Mouse (Mus musculus) ovary, postnatal 36 days (tissue): Measurements from ENCODE around the gene Cmtm6.
"Not testable (repeated sequence)": the region's sequence is repeated elsewhere in the genome, so short reads cannot be mapped to it uniquely, and the experiment has no call there.

Experiments
- DNase-seq: peaks from one replicate; pipeline ENCODE4 v3.0.0; 2022; ENCODE audit warnings: low spot score, mixed read lengths

Gene Cmtm6

GRCm38 (mm10) chr9:114731011-114731755, at the start of gene Cmtm6:
Gene Cmtm6 (plus strand): TSS chr9:114731116.
- DNase-seq = peak; percentile 98

GRCm38 (mm10) chr9:114682193-114682592, 48.7 kb upstream of the Cmtm6 start:
- DNase-seq = no peak

GRCm38 (mm10) chr9:114686245-114686644, 44.7 kb upstream of the Cmtm6 start:
- DNase-seq = no peak

GRCm38 (mm10) chr9:114687639-114688038, 43.3 kb upstream of the Cmtm6 start:
- DNase-seq = no peak

- peak; percentile 99 for DNase-seq
These were observed 42.5 kb upstream of the Cmtm6 start, which contains the start of gene Dync1li1 for GRCm38 (mm10) chr9:114688252-114688952. Gene Dync1li1 (plus strand): TSS chr9:114688790.

- DNase-seq = no peak
These were observed 41.9 kb upstream of the Cmtm6 start for GRCm38 (mm10) chr9:114688953-114689407.

- no peak for DNase-seq
These were observed 40.8 kb upstream of the Cmtm6 start for GRCm38 (mm10) chr9:114690119-114690601.

GRCm38 (mm10) chr9:114691112-114691511, 39.8 kb upstream of the Cmtm6 start:
- DNase-seq = no peak

- not testable (repeated sequence) for DNase-seq
These were observed 35.3 kb upstream of the Cmtm6 start for GRCm38 (mm10) chr9:114695662-114696061.

GRCm38 (mm10) chr9:114697072-114697471, 33.8 kb upstream of the Cmtm6 start:
- DNase-seq = no peak

GRCm38 (mm10) chr9:114697926-114698325, 33.0 kb upstream of the Cmtm6 start:
- DNase-seq = no peak

- no peak for DNase-seq
These were observed 31.7 kb upstream of the Cmtm6 start for GRCm38 (mm10) chr9:114699262-114699661.

GRCm38 (mm10) chr9:114699882-114700665, 30.8 kb upstream of the Cmtm6 start:
- no peak for DNase-seq

- no peak for DNase-seq
These were observed 29.9 kb upstream of the Cmtm6 start for GRCm38 (mm10) chr9:114701031-114701430.

- DNase-seq = no peak
These were observed 29.0 kb upstream of the Cmtm6 start for GRCm38 (mm10) chr9:114701921-114702320.

GRCm38 (mm10) chr9:114707805-114708204, 23.1 kb upstream of the Cmtm6 start:
- DNase-seq = no peak

- DNase-seq = no peak
These were observed 20.6 kb upstream of the Cmtm6 start for GRCm38 (mm10) chr9:114710345-114710744.

GRCm38 (mm10) chr9:114713481-114713880, 17.4 kb upstream of the Cmtm6 start:
- DNase-seq = no peak

- no peak for DNase-seq
These were observed 14.1 kb upstream of the Cmtm6 start for GRCm38 (mm10) chr9:114716677-114717331.

GRCm38 (mm10) chr9:114727315-114727714, 3.6 kb upstream of the Cmtm6 start:
- DNase-seq = no peak

GRCm38 (mm10) chr9:114728432-114728831, 2.5 kb upstream of the Cmtm6 start:
- DNase-seq = not testable (repeated sequence)
